ENCODE assay signal across 13 mouse cellular contexts in the genomic region with DNA sequence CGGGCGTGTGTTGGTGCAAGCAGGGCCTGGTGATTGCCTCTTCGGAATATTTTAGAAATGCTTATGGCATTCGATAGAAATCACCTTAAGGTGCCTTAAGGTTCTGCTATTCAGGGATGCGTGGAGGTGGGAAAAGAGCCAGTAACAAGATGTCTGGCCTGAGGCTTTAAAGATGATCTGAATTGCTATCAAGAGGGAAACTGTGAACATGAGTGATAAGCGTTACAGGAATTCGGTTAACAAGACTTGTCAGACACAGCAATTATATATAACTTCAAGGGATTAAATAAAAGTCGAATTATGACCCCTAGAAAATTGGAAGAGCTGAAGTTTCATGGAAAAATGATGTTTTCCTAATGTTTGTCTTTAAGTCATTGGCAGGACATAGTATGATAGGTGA. TPM values are rescaled to one million over a fixed set of nuclear protein-coding genes. Genes with fewer than 3 reads are reported as not detected.
DNase-seq lines count a peak whose midpoint lies in the region; ATAC-seq and TF ChIP-seq lines count a peak whose summit lies in the region.
"Had no signal": no experiment of that assay in that cellular context is flagged by ENCODE, and none has a peak within 500 bp of the region (broad histone marks: within the 10 kb centered on the region; RNA-seq: fewer than 3 reads in every experiment).

No protein-coding gene starts in this region.

- no peaks in the 10 kb centered on the region for H3K36me3 ChIP-seq in heart, embryonic 11.5 days (ENCODE audit: control insufficient read depth, insufficient read depth, low read length)
- no peaks in the 10 kb centered on the region for H3K36me3 ChIP-seq in kidney, embryonic 16.5 days (ENCODE audit: insufficient read depth, low read length)
- no peaks in the 10 kb centered on the region for H3K36me3 ChIP-seq in embryonic facial prominence, embryonic 14.5 days (ENCODE audit: control insufficient read depth, insufficient read depth, low read length)
- no peaks in the 10 kb centered on the region for H3K36me3 ChIP-seq in limb, embryonic 14.5 days (ENCODE audit: control insufficient read depth, insufficient read depth, low read length)
- H3K36me3 ChIP-seq: G1E; liver, embryonic 13.5 days had no signal

- no peak for ATAC-seq in heart, embryonic 11.5 days (replicated peaks; ENCODE audit: insufficient number of reproducible peaks, low FRiP score, low TSS enrichment)
- ATAC-seq in kidney, embryonic 16.5 days (ENCODE audit: low FRiP score, low TSS enrichment): no peak
- ATAC-seq in embryonic facial prominence, embryonic 14.5 days (ENCODE audit: low read depth): no peak
- ATAC-seq in limb, embryonic 14.5 days (ENCODE audit: low FRiP score, low read depth): no peak

- H3K27ac ChIP-seq in heart, embryonic 11.5 days (ENCODE audit: low read depth, low read length): 0 out of 2 replicates have a peak overlapping the region, but pooled peaks have one; percentile 29
- H3K27ac ChIP-seq in kidney, embryonic 16.5 days (ENCODE audit: low read length): peak overlapping the region; percentile 37; the same call in 1 of the 2 replicates
- H3K27ac ChIP-seq in embryonic facial prominence, embryonic 14.5 days (replicated peaks; ENCODE audit: low read depth, low read length): peak overlapping the region; percentile 94
- H3K27ac ChIP-seq in limb, embryonic 14.5 days (replicated peaks; ENCODE audit: low read depth, low read length): peak overlapping the region; percentile 96

- no peak overlapping the region for H3K4me2 ChIP-seq in heart, embryonic 11.5 days
- H3K4me2 ChIP-seq in kidney, embryonic 16.5 days (replicated peaks; ENCODE audit: low read depth, low read length): no peak overlapping the region
- no peak overlapping the region for H3K4me2 ChIP-seq in embryonic facial prominence, embryonic 14.5 days (ENCODE audit: low read depth, low read length)
- no peak overlapping the region for H3K4me2 ChIP-seq in limb, embryonic 14.5 days (replicated peaks; ENCODE audit: low read depth, low read length, severe bottlenecking)
- H3K4me2 ChIP-seq: liver, embryonic 13.5 days had no signal

- H3K27me3 ChIP-seq in heart, embryonic 11.5 days (ENCODE audit: control insufficient read depth, insufficient read depth, low read length): no peaks in the 10 kb centered on the region
- no peaks in the 10 kb centered on the region for H3K27me3 ChIP-seq in kidney, embryonic 16.5 days (ENCODE audit: insufficient read depth, low read length)
- no peaks in the 10 kb centered on the region for H3K27me3 ChIP-seq in embryonic facial prominence, embryonic 14.5 days (replicated peaks; ENCODE audit: control insufficient read depth, insufficient read depth, low read length)
- H3K27me3 ChIP-seq in limb, embryonic 14.5 days (ENCODE audit: control insufficient read depth, insufficient read depth, low read length): no peaks in the 10 kb centered on the region
- H3K27me3 ChIP-seq: liver, embryonic 13.5 days had no signal

- WGBS in heart, embryonic 11.5 days (ENCODE audit: insufficient replicate concordance): 63% methylated on average over 8 of the region's 8 CpGs
- WGBS in kidney, embryonic 16.5 days: 85% methylated on average over 8 of the region's 8 CpGs
- 73% methylated on average over 8 of the region's 8 CpGs for WGBS in embryonic facial prominence, embryonic 14.5 days
- 68% methylated on average over 8 of the region's 8 CpGs for WGBS in limb, embryonic 14.5 days

- intact Hi-C loops in heart, postnatal 14 days (cut with DNase I): no loop called here

- no peaks in the 10 kb centered on the region for H3K9me3 ChIP-seq in heart, embryonic 11.5 days (replicated peaks; ENCODE audit: control insufficient read depth, low read length)
- no peaks in the 10 kb centered on the region for H3K9me3 ChIP-seq in kidney, embryonic 16.5 days (ENCODE audit: low read length)
- H3K9me3 ChIP-seq in embryonic facial prominence, embryonic 14.5 days (ENCODE audit: control insufficient read depth, low read length): no peaks in the 10 kb centered on the region
- no peaks in the 10 kb centered on the region for H3K9me3 ChIP-seq in limb, embryonic 14.5 days (ENCODE audit: control insufficient read depth, low read length)
- H3K9me3 ChIP-seq: liver, embryonic 13.5 days had no signal

- H3K9ac ChIP-seq in heart, embryonic 11.5 days (ENCODE audit: low read depth, low read length): no peak overlapping the region
- H3K9ac ChIP-seq in kidney, embryonic 16.5 days (replicated peaks; ENCODE audit: low read length): no peak overlapping the region
- H3K9ac ChIP-seq in embryonic facial prominence, embryonic 14.5 days (ENCODE audit: low read depth, low read length): no peak overlapping the region
- no peak overlapping the region for H3K9ac ChIP-seq in limb, embryonic 14.5 days (ENCODE audit: low read depth, low read length, severe bottlenecking)
- H3K9ac ChIP-seq: liver, embryonic 13.5 days had no signal

- DNase-seq in heart, postnatal 14 days: no peak
- DNase-seq in kidney, postnatal 14 days: no peak
- DNase-seq in embryonic facial prominence, embryonic 14.5 days (ENCODE audit: low spot score): no peak
- DNase-seq in limb, embryonic 14.5 days (ENCODE audit: low spot score): no peak
- no peak for DNase-seq in ovary, postnatal 10 days (ENCODE audit: low spot score)
- no peak for DNase-seq in right cerebral cortex, postnatal 25 days
- DNase-seq: cerebellum, adult 8-10 months; kidney, adult 8-10 months; liver, embryonic 13.5 days; thymus, postnatal 14 days had no signal

- TF ChIP-seq POLR2A in limb, embryonic 14.5 days (IDR thresholded peaks at IDR 0.05; ENCODE audit: borderline replicate concordance, extremely low read depth, insufficient read depth, insufficient read length): no peak

- no peak overlapping the region for H3K4me3 ChIP-seq in heart, embryonic 11.5 days (ENCODE audit: low read depth, low read length)
- H3K4me3 ChIP-seq in kidney, embryonic 16.5 days (ENCODE audit: low read length): no peak overlapping the region
- H3K4me3 ChIP-seq in embryonic facial prominence, embryonic 14.5 days (ENCODE audit: low read depth, low read length): no peak overlapping the region
- no peak overlapping the region for H3K4me3 ChIP-seq in limb, embryonic 14.5 days (replicated peaks; ENCODE audit: low read length)
- H3K4me3 ChIP-seq: liver, embryonic 13.5 days had no signal

- peaks cover 43% of the 10 kb centered on the region for H3K4me1 ChIP-seq in heart, embryonic 11.5 days (ENCODE audit: control insufficient read depth, insufficient read depth, low read length)
- peaks cover 62% of the 10 kb centered on the region for H3K4me1 ChIP-seq in kidney, embryonic 16.5 days (ENCODE audit: insufficient read depth, low read length)
- peaks cover 74% of the 10 kb centered on the region for H3K4me1 ChIP-seq in embryonic facial prominence, embryonic 14.5 days (ENCODE audit: control insufficient read depth, insufficient read depth, low read length)
- H3K4me1 ChIP-seq in limb, embryonic 14.5 days (ENCODE audit: control insufficient read depth, insufficient read depth, low read length): peaks cover 88% of the 10 kb centered on the region

RNA-seq across cellular contexts. Expression of a gene that starts 51.7 kb away (rescaled TPM):
- 12.5 and 13.4 TPM in 2 replicates for polyA plus RNA-seq in heart, embryonic 11.5 days (2014; fragmentation: Nextera tagmentation; extraction: Ambion mirVana)
- 10 to 100 TPM; 23.4 to 23.6 TPM for total RNA-seq in heart, postnatal 14 days (2021)
- 31.1 and 33.8 TPM in 2 replicates for polyA plus RNA-seq in kidney, embryonic 16.5 days (2015; fragmentation: Nextera tagmentation; extraction: Ambion mirVana)
- 35.6 and 39.3 TPM in 2 replicates for polyA plus RNA-seq in embryonic facial prominence, embryonic 14.5 days (2014; fragmentation: Nextera tagmentation; extraction: Ambion mirVana)
- polyA plus RNA-seq in limb, embryonic 14.5 days (2012; rRNA removed): 38.7 and 49.0 TPM in 2 replicates
- 48.5 and 54.2 TPM in 2 replicates for polyA plus RNA-seq in limb, embryonic 14.5 days (2014; fragmentation: Nextera tagmentation; extraction: Ambion mirVana)
- polyA plus RNA-seq: G1E had no signal

Comparison
In these comparisons a context has a peak if more than half of its experiments do, and no peak if none do; other contexts are left out.
1. H3K27ac ChIP-seq: peak in every context shown above with its lines; median percentile 96 in limb, embryonic 14.5 days; 94 in embryonic facial prominence, embryonic 14.5 days; 37 in kidney, embryonic 16.5 days; 29 in heart, embryonic 11.5 days.